Mouse (Mus musculus) heart, postnatal 36 days (tissue): Measurements from ENCODE around the gene Pigw. TPM values are rescaled to one million over a fixed set of nuclear protein-coding genes. Genes with fewer than 3 reads are reported as not detected.
A peak's percentile ranks its signal among the peaks of the same experiment; 100 is the strongest.

Experiments
- DNase-seq, 2 experiments: peaks; one replicate each; pipeline ENCODE4 v3.0.0; 2021 to 2022
- intact Hi-C: fragments of 180-260 bp; cut with DNase I; formaldehyde crosslinking; loops from one replicate; pipeline ENCODE4 v1.15.1; 2025
- microRNA-seq, 2 experiments: library from miRNA; unstranded; fragments of <30 nt; microRNA quantifications; one replicate each; pipeline ENCODE4 v1.2.0; 2021; ENCODE audit warnings: borderline number of aligned reads in 2 of 2
- total RNA-seq, 2 experiments: library from RNA; stranded (reverse); gene quantifications; 2 replicates each; pipeline ENCODE4 v1.2.3; 2021

The Pigw gene
- total RNA-seq, 2 experiments from 2014 or later = 4.7 to 7.6 TPM

- intact Hi-C loops = loop anchor here (2.0 kb wide), 1 partner anchor 42 kb away; the partner anchor contains the start of gene Ggnbp2
- peak; percentile 96 to 98 for DNase-seq
These were observed 51.3 kb downstream of the Pigw start, which contains the start of gene Dhrs11 for GRCm38 (mm10) chr11:84828516-84829399. Gene Dhrs11 (minus strand): TSS chr11:84828994.

- intact Hi-C loops = loop anchor here (2.0 kb wide), 1 partner anchor 43 kb away; the partner anchor contains the start of gene Ggnbp2
- no peak for DNase-seq
These were observed 52.1 kb downstream of the Pigw start for GRCm38 (mm10) chr11:84827901-84828503.

GRCm38 (mm10) chr11:84827492-84827891 is 52.6 kb downstream of the Pigw start:
- intact Hi-C loops = no loop called here
- no peak for DNase-seq

Small RNA genes lying within 50 kb of the gene (microRNA-seq; reads per million reads assigned to microRNA genes)
- gene Gm23564 = 0 reads per million in 2 experiments

Other genes with a start within 250 kb of the Pigw start
- gene Mrm1, start 60.8 kb downstream of the Pigw start, total RNA-seq = 10 to 100 TPM; 14.2 to 17.6 TPM
- gene Dhrs11, start 51.3 kb downstream of the Pigw start, total RNA-seq = 100 to 1,000 TPM; 102 to 108 TPM
- gene Ggnbp2, start 9.5 kb downstream of the Pigw start, total RNA-seq = 10 to 100 TPM; 48.3 to 48.8 TPM
- 1 to 10 TPM; 5.5 to 5.8 TPM for gene Myo19, start 137 bp downstream of the Pigw start, total RNA-seq
- gene Znhit3, start 36.1 kb upstream of the Pigw start, total RNA-seq = 10 to 100 TPM in 1 of 2 experiments, 1 to 10 TPM in 1; 8.8 to 10.5 TPM
- gene Car4, start 77.5 kb upstream of the Pigw start, total RNA-seq = 10 to 100 TPM; 36.6 to 67.0 TPM